Mouse (Mus musculus) ovary, adult 18-20 months (tissue): ENCODE measurements around the gene Dusp19.

Experiments used
- DNase-seq: peaks from one replicate; pipeline ENCODE4 v3.0.0; 2022; ENCODE audit warnings: low spot score, mixed read lengths

The Dusp19 gene

DNA sequence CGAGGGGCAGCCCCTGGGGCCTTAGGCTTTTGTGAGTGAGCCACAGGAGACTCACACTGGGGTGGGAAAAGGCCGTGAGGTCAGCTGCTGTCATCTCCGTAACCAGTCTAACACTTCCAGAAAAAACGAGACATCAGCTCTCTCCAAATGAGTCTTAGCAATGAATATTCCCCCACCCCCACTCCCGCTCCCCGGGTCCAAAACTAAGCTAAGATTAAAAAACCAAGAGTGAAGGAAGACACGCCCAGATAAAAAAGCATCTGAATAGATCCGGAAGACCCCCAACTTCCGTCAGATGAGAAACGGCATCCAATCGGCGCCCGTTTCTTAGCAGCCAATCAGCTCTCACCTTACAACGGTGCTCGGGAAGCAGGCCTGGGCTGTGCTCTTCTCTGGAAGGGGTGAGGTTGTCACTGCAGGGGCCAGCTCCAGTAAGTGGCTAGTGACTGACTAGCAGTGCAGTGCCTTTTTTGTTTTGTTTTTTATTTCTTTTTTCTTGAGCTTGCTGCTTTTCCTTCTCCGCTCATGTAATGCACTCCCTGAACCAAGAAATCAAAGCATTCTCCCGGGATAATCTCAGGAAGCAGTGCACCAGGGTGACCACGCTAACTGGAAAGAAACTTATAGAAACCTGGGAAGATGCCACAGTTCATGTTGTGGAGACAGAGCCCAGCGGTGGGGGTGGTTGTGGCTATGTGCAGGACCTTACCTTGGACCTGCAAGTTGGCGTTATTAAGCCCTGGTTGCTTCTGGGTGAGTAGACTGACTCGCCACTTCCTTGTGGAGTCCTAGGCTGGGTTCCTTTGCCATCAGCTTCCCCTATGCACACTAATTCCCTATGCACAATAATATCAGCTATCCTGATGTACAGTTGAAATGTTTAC lies at the start of gene Dusp19, which contains the start of gene Nup35:
Dusp19 (plus strand) TSS at position 192 of the 884 bp plus-strand sequence.
Nup35 (plus strand) TSS at position 383 of the 884 bp plus-strand sequence.
- DNase-seq = peak; percentile 89

DNA sequence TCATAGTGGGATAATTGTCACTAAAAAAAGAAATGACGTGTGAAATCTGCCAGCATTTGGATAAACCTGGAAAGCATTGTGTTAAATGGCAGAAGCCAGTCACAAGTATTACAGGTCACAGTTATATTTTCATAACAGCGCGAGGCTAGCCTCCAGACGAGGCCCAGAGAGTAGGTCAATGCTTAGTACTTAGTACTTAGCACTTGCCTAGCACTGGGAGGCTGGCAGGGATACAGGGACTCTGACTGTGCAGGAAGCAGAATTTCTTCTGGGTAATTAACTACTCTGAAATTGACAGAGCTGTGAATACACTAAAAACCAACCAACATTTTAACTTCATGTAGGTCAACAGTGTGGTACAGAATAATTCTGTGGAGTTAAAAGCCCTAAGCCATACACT lies 49.4 kb upstream of the Dusp19 start:
- no peak for DNase-seq

DNA sequence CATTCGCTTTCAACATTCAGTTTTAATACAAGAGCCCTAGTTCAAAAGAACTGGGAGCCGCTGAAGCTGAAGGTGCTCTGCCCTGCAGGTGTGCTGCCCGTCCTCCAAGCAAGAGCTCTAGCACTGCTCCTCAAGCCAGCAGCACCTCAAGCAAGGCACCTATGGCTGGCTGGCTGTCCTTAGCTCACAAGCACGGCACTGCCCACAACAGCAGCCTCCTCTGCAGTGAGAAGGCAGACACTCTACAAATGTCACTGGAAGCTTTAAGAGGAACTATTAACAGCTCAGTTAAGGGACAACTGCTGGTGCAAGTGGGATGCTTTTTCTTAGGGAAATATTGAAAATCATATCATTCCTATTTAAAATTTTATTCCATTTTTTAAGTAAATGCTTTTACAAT lies 46.2 kb upstream of the Dusp19 start:
- no peak for DNase-seq

DNA sequence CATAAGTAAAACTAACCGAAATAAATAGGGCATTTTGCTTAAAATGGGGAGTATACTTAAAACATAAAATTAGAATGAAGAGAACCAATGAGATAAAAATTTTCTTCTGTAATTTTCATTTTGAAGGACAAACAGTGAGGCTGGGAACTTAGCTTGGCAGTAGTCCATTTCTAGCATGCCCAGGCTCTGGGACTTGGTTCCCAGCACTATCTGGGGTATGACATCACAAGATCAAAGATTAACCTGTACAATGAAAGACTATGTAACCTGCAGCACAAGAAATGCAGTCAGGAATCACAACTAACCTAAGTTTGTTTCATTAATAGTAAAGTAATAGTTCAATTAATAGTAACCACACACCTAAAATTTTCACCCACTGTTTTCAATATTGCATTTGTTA lies 39.6 kb upstream of the Dusp19 start:
- no peak for DNase-seq

DNA sequence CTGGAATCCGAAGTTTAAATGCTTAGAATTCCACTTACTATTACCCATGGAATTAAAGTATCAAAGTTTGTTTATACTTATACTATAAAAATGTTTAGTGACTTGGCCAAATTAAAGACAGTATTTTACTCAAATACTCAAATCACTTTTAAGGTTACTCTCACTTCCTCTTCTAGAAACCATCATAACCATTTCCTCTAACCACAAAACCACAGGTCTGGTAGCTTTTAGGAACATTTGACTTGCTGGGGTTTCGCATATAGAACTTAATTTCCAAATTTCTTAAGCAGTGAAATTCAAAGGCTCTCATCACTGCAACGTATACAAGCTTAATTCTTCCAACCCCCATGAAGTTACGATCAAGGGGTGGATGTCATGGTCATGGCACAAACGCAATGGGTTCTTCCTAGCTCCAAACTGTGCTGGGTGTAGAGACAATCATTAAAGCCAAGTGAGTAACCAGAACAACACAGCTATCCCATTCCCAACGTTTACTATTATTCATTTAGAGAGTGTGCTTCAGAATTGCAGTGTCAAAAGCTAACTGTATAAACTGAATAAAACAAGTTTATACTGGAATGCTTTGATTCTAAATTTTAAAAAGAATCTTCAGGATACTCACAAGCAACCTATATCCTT lies 37.5 kb upstream of the Dusp19 start:
- DNase-seq = no peak

DNA sequence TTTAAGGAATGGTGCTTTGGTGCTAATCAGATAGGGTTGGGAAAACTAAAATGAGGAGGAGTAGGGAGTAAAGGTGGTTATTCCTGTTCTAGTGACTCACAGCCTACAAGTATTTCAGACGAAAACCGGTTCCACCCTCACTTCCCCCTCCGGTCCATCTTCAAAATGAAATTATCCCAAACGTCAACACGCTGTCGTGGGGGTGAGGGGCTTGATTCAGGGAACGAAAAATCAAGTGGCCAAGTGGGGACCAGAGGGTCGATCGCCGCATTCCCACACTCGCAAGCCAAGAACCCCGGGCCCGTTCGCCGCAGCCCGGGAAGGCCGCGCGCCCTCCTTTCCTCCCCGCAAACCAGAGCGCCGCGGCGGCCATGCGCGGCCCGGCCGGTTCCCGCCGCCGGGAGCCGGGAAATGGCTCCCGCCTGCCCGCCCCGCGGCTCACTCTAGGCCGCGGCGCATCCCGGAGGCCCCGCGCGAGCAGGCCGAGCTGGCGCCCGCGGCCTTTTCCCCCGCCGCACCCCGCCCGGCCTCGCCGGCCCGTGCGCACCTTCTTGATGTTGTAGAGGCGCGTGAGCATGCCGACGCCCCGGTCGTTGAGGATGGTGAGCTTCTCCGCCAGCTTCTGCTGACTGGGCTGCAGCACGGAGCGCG lies 36.4 kb upstream of the Dusp19 start:
- no peak for DNase-seq

DNA sequence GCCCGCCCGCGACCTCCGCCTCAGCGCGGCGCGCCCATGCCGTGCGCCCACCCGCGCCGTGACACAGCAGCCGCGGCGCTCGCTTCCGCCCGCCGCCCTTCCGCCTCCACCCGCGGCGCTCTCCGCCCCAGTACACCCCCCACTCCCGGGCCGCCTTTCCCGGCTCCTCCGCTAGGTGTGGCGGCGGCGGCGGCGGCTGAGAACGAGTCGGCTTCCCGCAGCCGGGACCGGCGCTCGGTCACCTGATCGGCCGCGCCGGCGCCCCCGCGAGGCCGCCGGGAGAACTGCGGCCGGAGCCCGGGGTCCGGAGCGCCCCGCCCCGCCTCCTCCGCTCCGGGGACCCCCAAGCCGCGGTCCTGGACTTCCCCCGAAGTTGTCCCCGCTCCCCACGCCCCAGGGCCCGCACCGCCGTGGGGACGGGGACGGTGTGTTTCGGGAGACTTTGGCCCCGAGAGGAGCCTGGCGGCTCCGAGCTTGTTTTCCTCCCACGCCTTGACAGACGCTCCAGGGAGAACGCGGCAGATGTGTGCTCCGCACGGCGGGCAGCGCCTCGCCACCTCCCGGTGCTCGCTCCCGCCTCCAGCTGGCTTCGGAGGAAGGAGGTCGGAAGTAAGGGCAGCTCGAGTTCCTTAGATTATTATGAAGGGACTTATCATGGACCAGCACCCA lies 35.7 kb upstream of the Dusp19 start, which contains the start of gene Nckap1:
Nckap1 (minus strand) TSS at position 338 of the 669 bp plus-strand sequence.
- peak; percentile 79 for DNase-seq

DNA sequence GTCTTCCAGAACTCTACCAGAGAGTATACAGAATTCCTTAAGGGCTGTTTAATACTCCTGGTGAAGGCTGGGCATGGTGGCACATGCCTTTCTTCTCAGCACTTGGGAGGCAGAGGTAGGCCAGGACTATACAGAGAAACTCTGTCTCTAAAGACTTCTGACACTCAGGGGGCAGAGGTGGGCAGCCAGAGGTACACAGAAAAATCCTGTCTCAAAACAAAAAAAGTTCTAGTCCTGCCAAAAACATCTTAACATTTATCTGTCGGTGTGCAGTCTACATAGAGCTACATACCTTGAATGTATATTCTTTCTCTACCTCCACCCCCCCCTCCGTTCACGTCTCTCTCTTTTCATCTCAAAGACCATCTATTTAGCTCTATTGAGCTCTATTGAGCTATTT lies 34.5 kb upstream of the Dusp19 start:
- no peak for DNase-seq

DNA sequence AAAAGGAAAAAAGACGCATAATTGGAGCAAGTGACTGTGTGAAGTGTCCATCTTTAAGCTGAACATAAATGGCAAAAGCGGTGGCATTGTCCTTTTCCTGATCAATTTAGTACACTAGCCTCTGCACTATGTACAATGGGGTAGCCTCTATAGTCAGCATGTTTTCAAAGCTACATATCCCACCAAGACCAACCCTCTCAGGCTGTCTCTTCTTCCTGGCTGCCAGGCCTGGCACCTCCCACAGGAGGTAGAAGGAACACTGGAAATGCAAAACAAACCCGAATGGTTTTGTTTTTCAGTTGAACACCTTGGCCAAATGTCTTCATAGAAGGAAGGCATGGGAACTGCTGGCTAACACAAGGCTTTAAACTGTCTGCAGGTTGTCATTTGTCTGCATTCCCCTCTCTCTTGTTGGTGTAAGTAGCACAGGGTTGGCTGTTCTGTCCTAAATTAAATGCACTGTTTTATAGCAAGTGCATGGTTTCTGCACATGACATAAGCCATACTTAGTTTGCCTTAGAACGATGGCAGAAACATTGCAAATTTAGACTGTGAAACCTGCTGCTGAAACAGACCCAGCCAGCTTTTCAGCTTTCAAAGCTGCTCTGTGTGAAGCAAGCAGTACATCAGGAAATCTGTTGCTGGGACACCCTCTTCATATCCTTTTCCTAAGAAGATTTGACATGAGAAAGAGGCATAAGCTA lies 22.5 kb upstream of the Dusp19 start:
- no peak for DNase-seq

DNA sequence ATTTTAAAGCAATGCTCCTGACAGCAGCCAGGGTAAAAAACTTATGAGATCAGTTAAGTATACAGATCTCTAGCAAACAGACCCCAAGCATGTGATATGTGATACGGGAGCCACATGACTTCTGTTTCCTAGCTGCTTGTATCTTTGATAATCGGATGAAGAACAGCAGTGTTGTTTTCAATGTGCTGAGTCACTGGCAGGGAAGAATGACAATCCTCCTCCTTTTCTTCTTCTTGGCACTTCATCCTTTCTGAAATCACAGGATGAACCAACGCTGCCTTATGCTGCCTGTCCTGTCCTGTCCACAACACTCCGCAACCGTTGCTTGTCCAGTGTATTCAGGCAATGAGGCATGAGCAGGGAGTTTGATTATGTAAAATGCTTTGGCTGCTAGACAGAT lies 19.9 kb upstream of the Dusp19 start:
- no peak for DNase-seq

DNA sequence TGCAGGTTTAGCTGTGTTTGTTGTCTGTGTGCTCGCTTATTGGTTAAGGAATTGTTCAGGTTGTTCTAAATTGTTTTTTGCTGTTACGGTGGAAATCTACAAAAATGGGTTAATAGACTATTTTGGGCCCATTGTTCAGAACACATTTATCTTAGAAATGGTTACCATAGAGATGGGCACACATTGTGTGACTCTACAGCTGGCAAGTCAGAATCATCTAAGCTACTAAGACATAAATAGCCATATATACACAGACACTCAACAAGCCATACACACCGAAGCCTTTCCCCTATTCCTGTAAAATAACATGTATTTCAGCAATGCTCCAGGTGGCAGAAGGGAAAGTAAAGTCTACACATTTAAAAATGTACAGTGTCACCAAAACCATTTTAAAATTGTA lies 17.0 kb upstream of the Dusp19 start:
- no peak for DNase-seq

DNA sequence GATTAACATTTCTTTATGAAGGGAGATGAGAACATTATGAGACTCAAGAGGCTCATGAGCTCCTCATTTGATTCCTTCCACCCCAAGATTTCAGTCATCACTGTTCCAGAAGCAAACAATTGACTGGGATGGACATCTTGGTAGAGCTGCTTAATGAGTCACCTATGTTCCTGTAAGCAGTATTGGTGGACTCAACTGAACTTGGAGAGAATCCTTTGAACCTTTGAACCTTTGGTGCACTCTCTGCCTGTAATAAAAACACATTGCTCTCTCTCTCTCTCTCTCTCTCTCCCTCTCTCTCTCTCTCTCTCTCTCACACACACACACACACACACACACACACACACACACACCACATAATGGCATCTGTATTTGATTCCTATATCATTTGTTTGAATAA lies 16.2 kb upstream of the Dusp19 start:
- DNase-seq = no peak

DNA sequence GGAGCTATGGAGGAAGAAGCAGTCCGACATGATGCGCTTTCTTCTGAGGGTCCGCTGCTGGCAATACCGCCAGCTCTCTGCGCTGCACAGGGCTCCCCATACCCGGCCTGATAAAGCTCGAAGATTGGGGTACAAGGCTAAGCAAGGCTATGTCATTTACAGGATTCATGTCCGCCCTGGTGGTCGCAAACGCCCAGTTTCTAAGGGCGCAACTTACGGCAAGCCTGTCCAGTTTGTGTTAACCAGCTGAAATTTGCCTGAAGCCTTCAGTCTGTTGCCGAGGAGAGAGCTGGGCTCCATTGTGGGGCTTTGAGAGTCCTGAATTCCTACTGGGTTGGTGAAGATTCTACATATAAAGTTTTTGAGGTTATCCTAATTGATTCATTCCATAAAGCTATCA lies 14.1 kb upstream of the Dusp19 start:
- DNase-seq = no peak

DNA sequence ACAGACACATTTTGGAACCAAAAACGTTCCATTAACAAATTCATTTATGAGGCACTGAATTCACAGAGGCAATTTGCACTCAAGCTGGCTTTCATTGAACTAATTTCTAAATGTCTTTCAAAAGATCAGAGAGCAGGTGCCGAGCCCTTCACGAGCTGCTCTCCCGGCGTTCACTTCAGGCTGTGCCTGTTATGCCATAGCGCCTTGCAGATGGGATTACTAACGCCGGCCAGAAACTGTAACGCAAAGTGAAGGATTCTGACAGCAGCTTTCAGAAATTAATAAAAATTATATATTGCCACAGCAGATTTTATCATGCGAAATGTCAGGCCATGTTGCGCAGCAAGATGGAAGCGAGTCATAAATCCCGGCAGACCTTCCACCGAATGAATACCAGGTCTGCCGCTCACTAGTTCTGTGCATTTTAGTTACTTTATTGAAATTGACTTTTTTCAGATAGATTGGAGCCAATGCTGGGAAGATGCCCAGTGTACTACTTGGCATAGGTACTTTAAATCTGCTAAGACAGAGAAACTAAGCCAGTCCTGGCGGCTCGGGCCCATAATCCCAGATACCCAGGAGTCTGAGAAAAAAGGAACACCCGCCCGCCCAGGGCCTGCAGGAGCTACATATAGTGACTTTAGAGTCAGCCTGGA lies 12.9 kb upstream of the Dusp19 start:
- no peak for DNase-seq

DNA sequence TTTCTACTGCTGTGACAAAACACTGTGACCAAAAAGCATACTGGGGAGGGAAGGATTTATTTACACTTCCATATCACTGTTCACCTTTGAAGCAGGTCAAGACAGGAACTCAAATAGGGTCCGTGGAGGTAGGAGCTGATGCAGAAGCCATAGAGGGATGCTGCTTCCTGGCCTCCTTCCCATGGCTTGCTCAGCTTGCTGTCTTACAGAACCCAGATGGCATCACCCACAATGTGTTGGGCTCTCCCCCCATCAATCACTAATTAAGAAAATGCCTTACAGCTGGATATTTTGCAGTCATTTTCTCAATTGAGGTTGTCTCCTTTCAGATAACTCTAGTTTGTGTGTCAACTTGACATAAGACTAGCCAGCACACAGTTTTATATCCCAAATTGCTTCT lies 4.6 kb upstream of the Dusp19 start:
- no peak for DNase-seq

DNA sequence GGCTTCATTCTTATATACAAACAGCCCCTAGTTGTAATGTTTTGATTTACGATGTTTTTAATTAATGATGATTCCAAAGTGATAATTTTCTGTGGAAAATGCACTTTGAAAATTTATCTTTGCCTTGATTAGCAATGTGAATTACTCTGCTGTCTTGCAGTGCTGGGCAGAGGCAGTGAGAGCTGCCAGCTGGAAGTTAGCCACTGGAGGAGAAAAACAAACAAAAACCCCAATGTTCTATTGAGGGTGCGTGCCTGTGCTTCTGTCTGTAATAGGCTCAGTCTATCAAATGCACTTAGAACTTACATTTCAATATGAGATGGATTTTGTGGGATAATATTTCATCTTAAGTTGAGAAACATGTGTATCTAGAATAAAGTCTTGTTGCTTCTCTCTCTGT lies 4.0 kb upstream of the Dusp19 start:
- no peak for DNase-seq

DNA sequence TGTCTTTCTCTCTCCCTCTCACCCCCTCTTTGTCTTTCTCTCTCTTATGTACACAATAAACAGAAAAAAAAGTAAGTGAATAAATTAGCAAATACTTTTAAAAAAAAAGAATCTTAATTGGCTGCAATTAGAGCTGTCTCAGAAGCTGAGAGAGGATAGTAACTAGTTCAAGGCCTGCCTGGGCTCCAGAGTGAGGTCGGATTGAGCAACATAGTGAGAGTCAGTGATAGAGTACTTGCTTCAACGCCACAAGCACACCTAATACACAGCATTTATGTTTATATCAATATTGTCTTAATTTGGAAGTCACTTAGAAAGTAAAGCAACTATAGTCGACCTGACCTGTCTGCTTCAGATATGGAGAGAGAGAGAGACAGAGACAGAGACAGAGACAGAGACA lies 2.1 kb downstream of the Dusp19 start:
- DNase-seq = no peak

DNA sequence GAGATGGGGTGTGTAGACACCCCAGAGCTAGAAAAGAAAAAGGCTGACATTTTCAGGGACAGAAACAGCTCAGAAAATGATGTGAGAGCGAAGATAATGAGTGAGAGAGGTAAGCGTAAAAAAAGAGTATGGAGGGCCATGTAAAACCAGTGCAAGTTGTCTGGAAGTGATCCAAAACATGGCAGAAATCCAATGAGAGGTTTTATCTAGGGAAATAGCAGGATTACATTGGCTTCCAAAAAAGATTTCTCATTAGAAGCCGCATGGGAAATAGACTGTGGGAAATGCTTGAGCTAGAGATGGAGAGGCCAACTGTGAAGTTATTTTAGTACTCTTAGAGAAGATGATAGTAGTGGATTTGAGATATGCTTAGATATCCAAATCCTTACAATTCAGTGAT lies 5.1 kb downstream of the Dusp19 start:
- no peak for DNase-seq

DNA sequence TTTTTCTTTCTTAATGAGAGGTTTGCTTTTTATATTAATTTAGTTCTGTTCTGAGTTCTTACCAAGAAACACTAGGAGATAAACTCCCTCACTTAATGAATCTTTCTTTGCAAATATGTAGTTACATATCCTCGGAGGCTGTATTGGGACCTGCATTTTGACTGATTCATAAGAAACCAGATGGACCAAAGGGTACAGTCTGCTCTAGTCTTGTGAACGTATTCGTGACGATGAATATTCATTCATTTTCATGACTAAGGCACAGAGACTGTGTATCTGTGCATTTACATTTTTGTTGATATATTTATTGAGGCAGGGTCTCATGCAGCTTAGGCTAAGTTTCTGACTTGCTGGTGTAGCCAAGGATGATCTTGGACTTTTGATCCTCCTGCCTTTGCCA lies 7.7 kb downstream of the Dusp19 start:
- no peak for DNase-seq

DNA sequence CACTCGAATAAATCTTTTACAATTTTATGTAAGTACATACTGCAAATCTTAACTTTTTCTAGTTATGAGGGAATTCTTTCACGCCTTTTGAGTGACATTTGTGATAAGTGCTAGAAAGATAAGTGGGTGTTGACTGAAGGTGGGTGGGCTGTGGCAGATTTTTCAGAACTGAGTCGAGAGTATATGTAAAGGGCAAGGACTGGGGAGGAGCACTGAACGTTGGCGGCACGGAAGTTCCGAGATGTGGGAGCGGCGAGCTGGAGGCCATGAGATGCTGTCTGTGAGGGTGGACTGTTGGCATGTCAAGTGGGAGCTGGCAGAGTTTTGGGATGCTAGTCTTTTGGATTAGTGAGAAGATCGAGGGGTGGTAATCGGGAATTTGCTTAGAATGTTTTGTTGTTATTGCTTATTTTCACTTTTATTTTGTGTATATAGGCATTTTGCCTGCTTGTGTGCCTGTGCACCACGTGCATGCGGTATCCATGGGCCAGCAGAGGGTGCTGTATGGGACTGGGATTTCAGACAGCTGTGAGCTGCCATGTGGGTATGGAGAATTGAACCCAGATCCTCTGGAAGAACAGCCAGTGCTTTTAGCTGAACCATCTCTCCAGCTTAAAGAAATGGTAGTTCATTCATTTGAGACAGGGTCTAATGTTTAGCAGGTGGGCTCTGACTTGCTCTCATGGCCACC lies 15.6 kb downstream of the Dusp19 start:
- no peak for DNase-seq
